Mouse (Mus musculus) CH12.LX (cell line): ENCODE measurements around the gene Wdr83. TPM values are rescaled to one million over a fixed set of nuclear protein-coding genes. Genes with fewer than 3 reads are reported as not detected.

Source experiments
- BHLHE40 ChIP-seq: IDR thresholded peaks from 2 replicates; pipeline ENCODE4 v1.6.1; 2011; ENCODE audit warnings: mild to moderate bottlenecking, low read depth, low read length, improper control_type of control experiment
- CHD1 ChIP-seq: IDR thresholded peaks from 2 replicates; pipeline ENCODE4 v1.6.1; 2012; ENCODE audit warnings: low read depth, low read length, improper control_type of control experiment, inconsistent platforms
- CHD2 ChIP-seq: IDR thresholded peaks from 2 replicates; pipeline ENCODE4 v1.6.1; 2011; ENCODE audit warnings: low read length, improper control_type of control experiment
- GABPA ChIP-seq: IDR thresholded peaks from 2 replicates; pipeline ENCODE4 v1.6.1; 2012; ENCODE audit warnings: low read depth, low read length, improper control_type of control experiment, inconsistent platforms; ENCODE audit not compliant: insufficient replicate concordance
- HCFC1 ChIP-seq: IDR thresholded peaks from 2 replicates; pipeline ENCODE4 v1.6.1; 2012; ENCODE audit warnings: low read depth, mild to moderate bottlenecking, inconsistent platforms, low read length, improper control_type of control experiment
- MAX ChIP-seq: IDR thresholded peaks from 2 replicates; pipeline ENCODE4 v1.6.1; 2011; ENCODE audit warnings: low read length, improper control_type of control experiment
- MAZ ChIP-seq: IDR thresholded peaks from 2 replicates; pipeline ENCODE4 v1.6.1; 2012; ENCODE audit warnings: low read depth, mild to moderate bottlenecking, inconsistent platforms, low read length, improper control_type of control experiment, moderate library complexity
- MXI1 ChIP-seq: IDR thresholded peaks from 2 replicates; pipeline ENCODE4 v1.6.1; 2011; ENCODE audit warnings: mild to moderate bottlenecking, low read depth, low read length, improper control_type of control experiment
- MYC ChIP-seq: IDR thresholded peaks from 2 replicates; pipeline ENCODE4 v1.6.1; 2011; ENCODE audit warnings: low read depth, mild to moderate bottlenecking, improper control_type of control experiment, low read length
- NELFE ChIP-seq: IDR thresholded peaks from 2 replicates; pipeline ENCODE4 v1.6.1; 2011; ENCODE audit warnings: low read depth, low read length, improper control_type of control experiment
- POLR2A ChIP-seq: IDR thresholded peaks from 2 replicates; pipeline ENCODE4 v1.6.1; 2011; ENCODE audit warnings: low read depth, mild to moderate bottlenecking, improper control_type of control experiment, low read length
- RAD21 ChIP-seq: IDR thresholded peaks from 2 replicates; pipeline ENCODE4 v1.6.1; 2011; ENCODE audit warnings: low read depth, mild to moderate bottlenecking, low read length, improper control_type of control experiment, moderate library complexity
- SIN3A ChIP-seq: IDR thresholded peaks from 2 replicates; pipeline ENCODE4 v1.6.1; 2012; ENCODE audit warnings: low read length, improper control_type of control experiment, inconsistent platforms
- TBP ChIP-seq: conservative IDR thresholded peaks from 2 replicates; pipeline ENCODE4 v1.6.1; 2011; ENCODE audit warnings: low read depth, low read length, improper control_type of control experiment
- ZC3H11A ChIP-seq: IDR thresholded peaks from 2 replicates; pipeline ENCODE4 v1.6.1; 2012; ENCODE audit warnings: low read depth, mild to moderate bottlenecking, inconsistent platforms, low read length, improper control_type of control experiment
- ZMIZ1 ChIP-seq: IDR thresholded peaks from 2 replicates; pipeline ENCODE4 v1.6.1; 2012; ENCODE audit warnings: low read depth, mild to moderate bottlenecking, inconsistent platforms, low read length, improper control_type of control experiment
- polyA plus RNA-seq: library from polyadenylated mRNA; unstranded; fragments of >175 nt; gene quantifications from 2 replicates; pipeline ENCODE4 v1.2.1, GENCODE M21; 2012; ENCODE audit warnings: low read depth; ENCODE audit not compliant: insufficient read length
- total RNA-seq, 2 experiments: library from RNA; depleted of rRNA; stranded (reverse); fragments of 300-350 nt in 1 of 2; fragments of >200 nt in 1 of 2; gene quantifications; 2 replicates each; pipeline ENCODE4 v1.2.3; 2012 to 2014

Gene Wdr83
- total and polyA plus RNA-seq, 3 experiments = 5.5 to 35.6 (median 24.6) TPM

DNA sequence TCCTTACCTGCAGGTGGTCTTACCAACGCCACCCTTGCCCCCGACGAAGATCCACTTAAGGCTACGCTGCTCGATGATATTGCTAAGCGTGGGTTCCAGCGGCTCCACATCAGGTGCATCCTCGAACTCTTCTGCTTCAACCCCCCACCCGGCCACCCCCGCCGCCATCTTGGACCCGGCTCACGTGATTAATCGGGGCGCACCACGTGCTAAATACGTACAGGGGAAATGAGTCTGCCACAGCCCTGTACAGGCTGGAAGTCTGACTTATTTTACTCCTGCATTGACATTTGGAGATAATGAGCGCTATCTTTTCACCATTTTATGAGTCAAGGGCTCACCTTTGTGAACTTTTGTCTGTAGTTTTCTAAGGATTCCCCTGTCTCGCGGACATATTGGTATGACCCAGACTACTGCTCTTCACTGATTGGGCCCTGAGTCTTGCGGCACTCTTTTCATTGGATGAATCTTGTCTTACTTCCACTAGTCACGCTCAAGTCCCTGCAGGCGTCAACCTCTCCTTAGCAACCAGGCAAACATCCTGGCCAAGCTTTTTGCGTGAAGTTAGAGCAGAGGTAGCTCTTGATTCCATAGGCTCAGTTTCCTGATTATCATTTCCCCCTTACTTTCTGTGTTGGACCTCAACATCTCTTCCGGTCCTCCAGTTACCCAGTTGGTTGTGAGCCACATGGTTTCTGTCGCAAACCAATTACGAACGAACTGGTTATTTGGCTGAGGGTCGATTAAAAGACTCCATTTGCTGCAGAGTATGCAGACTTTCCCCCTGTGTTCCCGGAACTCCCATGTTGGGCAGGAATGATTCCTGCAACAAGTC lies 55.8 kb downstream of the Wdr83 start, which contains the start of gene Asna1 (continued):
- TF ChIP-seq CHD2 (peak; percentile 57; the same call in 1 of the 2 replicates), BHLHE40 (peak; percentile 96), MAZ (no peak), CHD1 (peak; percentile 100), POLR2A (peak; percentile 77), GABPA (no peak), NELFE (peak; percentile 71), MYC (peak; percentile 82), ZMIZ1 (no peak), MXI1 (peak; percentile 83), TBP (peak; percentile 86), HCFC1 (peak; percentile 81), ZC3H11A (no peak), SIN3A (peak; percentile 97), RAD21 (no peak), MAX (peak; percentile 93)

Other genes with a start within 250 kb of the Wdr83 start
Only the 20 nearest of the 29 such genes appear.
- gene Dnase2a, start 172.7 kb downstream of the Wdr83 start, total RNA-seq (2012; rRNA removed) = 12.8 and 13.6 TPM in 2 replicates
- 15.0 and 18.4 TPM in 2 replicates for gene Dnase2a, start 172.7 kb downstream of the Wdr83 start, total RNA-seq (2014; rRNA removed)
- gene Dnase2a, start 172.7 kb downstream of the Wdr83 start, polyA plus RNA-seq = 25.4 and 31.4 TPM in 2 replicates
- gene Mast1, start 143.9 kb downstream of the Wdr83 start, total RNA-seq (2012; rRNA removed) = 0.08 and 0.21 TPM in 2 replicates
- gene Mast1, start 143.9 kb downstream of the Wdr83 start, total RNA-seq (2014; rRNA removed) = not detected in 2 replicates
- 0.34 and 0.55 TPM in 2 replicates for gene Mast1, start 143.9 kb downstream of the Wdr83 start, polyA plus RNA-seq
- 0.17 and 0.21 TPM in 2 replicates for gene Rtbdn, start 134.3 kb downstream of the Wdr83 start, total RNA-seq (2012; rRNA removed)
- gene Rtbdn, start 134.3 kb downstream of the Wdr83 start, total RNA-seq (2014; rRNA removed) = not detected in 2 replicates
- 0.93 and 1.8 TPM in 2 replicates for gene Rtbdn, start 134.3 kb downstream of the Wdr83 start, polyA plus RNA-seq
- gene Gm49661, start 111.9 kb downstream of the Wdr83 start, total RNA-seq (2012; rRNA removed) = 1.8 and 3.1 TPM in 2 replicates
- gene Gm49661, start 111.9 kb downstream of the Wdr83 start, total RNA-seq (2014; rRNA removed) = not detected in 2 replicates
- gene Gm49661, start 111.9 kb downstream of the Wdr83 start, polyA plus RNA-seq = not detected in 2 replicates
- gene Prdx2, start 111.7 kb downstream of the Wdr83 start, total RNA-seq (2012; rRNA removed) = 218 and 231 TPM in 2 replicates
- 231 and 232 TPM in 2 replicates for gene Prdx2, start 111.7 kb downstream of the Wdr83 start, total RNA-seq (2014; rRNA removed)
- gene Prdx2, start 111.7 kb downstream of the Wdr83 start, polyA plus RNA-seq = 158 and 159 TPM in 2 replicates
- 104 and 115 TPM in 2 replicates for gene Rnaseh2a, start 111.5 kb downstream of the Wdr83 start, total RNA-seq (2012; rRNA removed)
- 71.6 and 76.2 TPM in 2 replicates for gene Rnaseh2a, start 111.5 kb downstream of the Wdr83 start, total RNA-seq (2014; rRNA removed)
- gene Rnaseh2a, start 111.5 kb downstream of the Wdr83 start, polyA plus RNA-seq = 83.1 and 88.1 TPM in 2 replicates
- gene Junb, start 102.6 kb downstream of the Wdr83 start, total RNA-seq (2012; rRNA removed) = 226 and 342 TPM in 2 replicates
- gene Junb, start 102.6 kb downstream of the Wdr83 start, total RNA-seq (2014; rRNA removed) = 175 and 217 TPM in 2 replicates
- 63.4 and 66.4 TPM in 2 replicates for gene Junb, start 102.6 kb downstream of the Wdr83 start, polyA plus RNA-seq
- 17.6 and 24.7 TPM in 2 replicates for gene Hook2, start 90.7 kb downstream of the Wdr83 start, total RNA-seq (2012; rRNA removed)
- 7.1 TPM in 2 replicates for gene Hook2, start 90.7 kb downstream of the Wdr83 start, total RNA-seq (2014; rRNA removed)
- 9.8 and 11.7 TPM in 2 replicates for gene Hook2, start 90.7 kb downstream of the Wdr83 start, polyA plus RNA-seq
- gene Best2, start 66.8 kb downstream of the Wdr83 start, total RNA-seq (2012; rRNA removed) = 0.21 TPM in 1 of 2 replicates, not detected in the other
- not detected in 2 replicates for gene Best2, start 66.8 kb downstream of the Wdr83 start, total RNA-seq (2014; rRNA removed)
- 0.23 TPM in 1 of 2 replicates, not detected in the other for gene Best2, start 66.8 kb downstream of the Wdr83 start, polyA plus RNA-seq
- gene Asna1, start 56.0 kb downstream of the Wdr83 start, total RNA-seq (2012; rRNA removed) = 109 and 125 TPM in 2 replicates
- 108 and 119 TPM in 2 replicates for gene Asna1, start 56.0 kb downstream of the Wdr83 start, total RNA-seq (2014; rRNA removed)
- gene Asna1, start 56.0 kb downstream of the Wdr83 start, polyA plus RNA-seq = 127 and 132 TPM in 2 replicates
- 151 and 202 TPM in 2 replicates for gene Trir, start 54.5 kb downstream of the Wdr83 start, total RNA-seq (2012; rRNA removed)
- 190 and 209 TPM in 2 replicates for gene Trir, start 54.5 kb downstream of the Wdr83 start, total RNA-seq (2014; rRNA removed)
- gene Trir, start 54.5 kb downstream of the Wdr83 start, polyA plus RNA-seq = 185 and 244 TPM in 2 replicates
- 48.0 and 50.4 TPM in 2 replicates for gene Tnpo2, start 44.4 kb downstream of the Wdr83 start, total RNA-seq (2012; rRNA removed)
- gene Tnpo2, start 44.4 kb downstream of the Wdr83 start, total RNA-seq (2014; rRNA removed) = 36.3 and 41.2 TPM in 2 replicates
- gene Tnpo2, start 44.4 kb downstream of the Wdr83 start, polyA plus RNA-seq = 45.1 and 57.0 TPM in 2 replicates
- 14.1 and 21.9 TPM in 2 replicates for gene Fbxw9, start 21.3 kb downstream of the Wdr83 start, total RNA-seq (2012; rRNA removed)
- gene Fbxw9, start 21.3 kb downstream of the Wdr83 start, total RNA-seq (2014; rRNA removed) = 6.4 and 7.3 TPM in 2 replicates
- gene Fbxw9, start 21.3 kb downstream of the Wdr83 start, polyA plus RNA-seq = 10.4 and 11.7 TPM in 2 replicates
- gene Gm5741, start 13.3 kb downstream of the Wdr83 start, total RNA-seq (2012; rRNA removed) = not detected in 2 replicates
- gene Gm5741, start 13.3 kb downstream of the Wdr83 start, total RNA-seq (2014; rRNA removed) = not detected in 2 replicates
- gene Gm5741, start 13.3 kb downstream of the Wdr83 start, polyA plus RNA-seq = 1.0 TPM in 1 of 2 replicates, not detected in the other
- 44.7 and 66.4 TPM in 2 replicates for gene Dhps, start 9.5 kb downstream of the Wdr83 start, total RNA-seq (2012; rRNA removed)
- gene Dhps, start 9.5 kb downstream of the Wdr83 start, total RNA-seq (2014; rRNA removed) = 60.1 and 64.6 TPM in 2 replicates
- 77.3 and 88.5 TPM in 2 replicates for gene Dhps, start 9.5 kb downstream of the Wdr83 start, polyA plus RNA-seq
- gene Wdr83os, start 566 bp downstream of the Wdr83 start, total RNA-seq (2012; rRNA removed) = 34.3 and 40.9 TPM in 2 replicates
- gene Wdr83os, start 566 bp downstream of the Wdr83 start, total RNA-seq (2014; rRNA removed) = 38.5 and 43.5 TPM in 2 replicates
- gene Wdr83os, start 566 bp downstream of the Wdr83 start, polyA plus RNA-seq = 98.3 and 103 TPM in 2 replicates
- 45.6 and 47.9 TPM in 2 replicates for gene Man2b1, start 2.0 kb upstream of the Wdr83 start, total RNA-seq (2012; rRNA removed)
- gene Man2b1, start 2.0 kb upstream of the Wdr83 start, total RNA-seq (2014; rRNA removed) = 29.1 and 29.7 TPM in 2 replicates
- 36.8 and 40.7 TPM in 2 replicates for gene Man2b1, start 2.0 kb upstream of the Wdr83 start, polyA plus RNA-seq
- gene Zfp791, start 41.8 kb upstream of the Wdr83 start, total RNA-seq (2012; rRNA removed) = 0.98 and 1.3 TPM in 2 replicates
- gene Zfp791, start 41.8 kb upstream of the Wdr83 start, total RNA-seq (2014; rRNA removed) = 0.72 and 1.1 TPM in 2 replicates
- gene Zfp791, start 41.8 kb upstream of the Wdr83 start, polyA plus RNA-seq = 0.81 and 1.3 TPM in 2 replicates
- not detected in 2 replicates for gene Cks1brt, start 70.6 kb upstream of the Wdr83 start, total RNA-seq (2012; rRNA removed)
- not detected in 2 replicates for gene Cks1brt, start 70.6 kb upstream of the Wdr83 start, total RNA-seq (2014; rRNA removed)
- gene Cks1brt, start 70.6 kb upstream of the Wdr83 start, polyA plus RNA-seq = not detected in 2 replicates
- gene Olfr371, start 144.7 kb upstream of the Wdr83 start, total RNA-seq (2012; rRNA removed) = not detected in 2 replicates
- not detected in 2 replicates for gene Olfr371, start 144.7 kb upstream of the Wdr83 start, total RNA-seq (2014; rRNA removed)
- gene Olfr371, start 144.7 kb upstream of the Wdr83 start, polyA plus RNA-seq = not detected in 2 replicates